Mouse (Mus musculus) embryonic facial prominence, embryonic 12.5 days (tissue): ENCODE data around the gene Nxph3. TPM values are rescaled to one million over a fixed set of nuclear protein-coding genes. Genes with fewer than 3 reads are reported as not detected.

Source experiments
- ATAC-seq: fragments of 200-750 bp; cut with Nextera tagmentation; 2 replicates; pipeline ENCODE4 v1.8.0; 2017; ENCODE audit not compliant: insufficient number of reproducible peaks, insufficient read depth, low FRiP score, low TSS enrichment
- H3K27ac ChIP-seq: fragments of 300-500 bp; sonication (generic); 2 replicates; pipeline ENCODE4 v1.5.1; 2016; ENCODE audit warnings: mild to moderate bottlenecking
- H3K27me3 ChIP-seq: fragments of 300-500 bp; sonication (generic); 2 replicates; pipeline ENCODE4 v1.6.1; 2016; ENCODE audit warnings: mild to moderate bottlenecking, moderate library complexity
- H3K36me3 ChIP-seq: fragments of 300-500 bp; sonication (generic); 2 replicates; pipeline ENCODE4 v1.6.1; 2016; ENCODE audit warnings: mild to moderate bottlenecking
- H3K4me1 ChIP-seq: fragments of 300-500 bp; sonication (generic); 2 replicates; pipeline ENCODE4 v1.6.1; 2016
- H3K4me2 ChIP-seq: fragments of 300-500 bp; sonication (generic); replicated peaks from 2 replicates; pipeline ENCODE4 v1.6.1; 2016; ENCODE audit warnings: mild to moderate bottlenecking, moderate library complexity
- H3K4me3 ChIP-seq: fragments of 300-500 bp; sonication (generic); 2 replicates; pipeline ENCODE4 v1.5.1; 2016; ENCODE audit warnings: mild to moderate bottlenecking
- H3K9ac ChIP-seq: fragments of 300-500 bp; sonication (generic); 2 replicates; pipeline ENCODE4 v1.6.1; 2016; ENCODE audit warnings: mild to moderate bottlenecking, moderate library complexity
- H3K9me3 ChIP-seq: fragments of 300-500 bp; sonication (generic); 2 replicates; pipeline ENCODE4 v1.6.1; 2016; ENCODE audit warnings: mild to moderate bottlenecking, moderate library complexity
- WGBS: fragments of 180-500 bp; shearing (Covaris S2); methylation state at CpG from one replicate; pipeline ENCODE4 v1.1.7; 2016; 5-methylcytosine and 5-hydroxymethylcytosine counted together
- polyA plus RNA-seq: library from polyadenylated mRNA; unstranded; fragments of >200 nt; fragmentation: Nextera tagmentation; extraction: Ambion mirVana; gene quantifications from 2 replicates; pipeline ENCODE4 v1.2.1, GENCODE M21; 2016

The Nxph3 gene
- polyA plus RNA-seq, result 1.3 and 1.8 TPM in 2 replicates

DNA sequence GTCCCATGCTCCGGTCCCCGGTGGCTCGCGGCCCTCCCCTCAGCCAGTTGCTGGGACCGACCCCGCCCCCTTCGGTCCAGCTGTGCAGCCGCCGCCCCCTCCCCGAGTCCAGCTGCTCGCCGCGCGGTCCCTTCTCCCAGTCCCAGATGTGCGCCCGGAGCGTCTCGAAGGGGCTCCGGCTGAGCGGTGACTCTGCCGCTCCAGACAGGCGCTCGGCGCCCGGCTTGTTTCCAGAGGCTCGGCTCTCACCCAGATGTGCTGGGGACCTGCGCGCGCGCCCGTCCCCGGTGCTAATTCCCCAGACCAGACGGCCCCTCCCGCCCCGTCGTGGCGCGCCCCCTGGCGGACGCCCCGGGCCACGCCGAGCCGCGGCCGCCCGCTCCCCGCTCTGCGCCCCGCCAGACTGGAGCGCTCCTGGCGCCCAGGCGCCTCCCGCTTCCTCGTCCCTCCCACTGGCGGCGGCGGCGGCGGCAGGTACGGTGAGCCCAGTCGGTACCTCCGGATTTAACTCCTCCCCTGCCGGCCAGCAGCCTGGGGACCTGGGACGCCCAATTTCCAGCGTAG, at the start of gene Nxph3:
Nxph3 (minus strand) TSS at position 273 of the 564 bp plus-strand sequence.
- H3K36me3 ChIP-seq, result no peaks in the 10 kb centered on the region

DNA sequence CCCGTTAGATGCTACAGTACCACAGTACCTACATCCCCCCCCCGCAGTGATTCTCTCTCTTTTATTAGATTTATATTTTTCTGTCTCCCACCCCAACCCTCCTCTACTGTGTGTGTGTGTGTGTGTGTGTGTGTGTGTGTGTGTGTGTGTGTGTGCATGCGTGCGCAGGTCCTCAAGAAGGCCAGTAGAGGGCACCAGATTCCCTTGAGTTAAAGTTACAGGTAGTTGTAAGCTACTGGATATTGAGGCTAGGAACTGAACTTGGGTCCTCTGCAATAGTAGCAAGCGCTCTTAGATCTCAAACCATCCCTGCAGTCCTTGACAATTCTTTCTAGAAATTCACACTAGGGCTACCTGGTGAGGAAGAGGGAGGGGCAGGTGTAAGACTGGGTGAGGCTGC, 49.5 kb upstream of the Nxph3 start:
- no peak overlapping the region for H3K27ac ChIP-seq
- WGBS, result 94% methylated on average over 5 of the region's 5 CpGs
- H3K9ac ChIP-seq, result no peak overlapping the region
- no peaks in the 10 kb centered on the region for H3K36me3 ChIP-seq
- no peak overlapping the region for H3K4me2 ChIP-seq
- 0 out of 2 replicates have a peak, but pooled peaks cover 4% of the 10 kb centered on the region for H3K9me3 ChIP-seq
- no peaks in the 10 kb centered on the region for H3K27me3 ChIP-seq
- H3K4me3 ChIP-seq, result no peak overlapping the region
- no peak for ATAC-seq
- H3K4me1 ChIP-seq, result peaks cover 29% of the 10 kb centered on the region

More for the DNA sequence above, at the start of gene Nxph3:
- peak within 1 kb of the TSS; percentile 62 for H3K4me3 ChIP-seq
- H3K27me3 ChIP-seq, result peaks cover 36% of the 10 kb centered on the region
- peaks cover 35% of the 10 kb centered on the region for H3K4me1 ChIP-seq
- H3K27ac ChIP-seq, result no peak within 1 kb of the TSS
- no peaks in the 10 kb centered on the region for H3K9me3 ChIP-seq
- H3K4me2 ChIP-seq, result peak within 1 kb of the TSS; percentile 99
- peak within 1 kb of the TSS; percentile 55 for H3K9ac ChIP-seq
- WGBS, result 1% methylated on average over 45 of the region's 66 CpGs
- ATAC-seq, result peak; percentile 24; the same call in 1 of the 2 replicates

DNA sequence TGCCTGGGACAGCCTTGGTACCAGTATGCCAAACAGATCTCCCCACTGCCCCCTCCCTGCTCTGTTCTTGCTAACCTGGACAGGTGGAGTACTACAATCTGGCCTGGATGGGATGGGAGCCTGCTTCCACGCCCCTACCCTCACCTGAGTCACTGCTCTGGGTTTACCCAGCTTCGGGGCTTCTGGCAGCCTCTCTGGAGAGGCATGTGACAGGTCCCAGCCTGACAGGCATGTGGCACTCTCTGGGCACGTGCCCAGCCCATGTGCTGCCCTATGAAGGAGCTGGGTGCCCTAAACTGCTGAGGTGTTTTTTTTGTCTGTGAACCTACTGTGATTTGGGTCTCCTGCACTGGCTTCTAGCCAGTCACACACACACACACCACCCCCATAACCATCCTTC, 46.4 kb upstream of the Nxph3 start:
- Histone ChIP-seq H3K36me3 (no peaks in the 10 kb centered on the region), H3K4me2 (no peak overlapping the region), H3K4me1 (peaks cover 14% of the 10 kb centered on the region; the same call in 1 of the 2 replicates), H3K9me3 (0 out of 2 replicates have a peak, but pooled peaks cover 4% of the 10 kb centered on the region), H3K27ac (no peak overlapping the region), H3K4me3 (no peak overlapping the region), H3K27me3 (no peaks in the 10 kb centered on the region), H3K9ac (no peak overlapping the region)
- no peak for ATAC-seq
- WGBS, result 58% methylated on average over 3 of the region's 3 CpGs

DNA sequence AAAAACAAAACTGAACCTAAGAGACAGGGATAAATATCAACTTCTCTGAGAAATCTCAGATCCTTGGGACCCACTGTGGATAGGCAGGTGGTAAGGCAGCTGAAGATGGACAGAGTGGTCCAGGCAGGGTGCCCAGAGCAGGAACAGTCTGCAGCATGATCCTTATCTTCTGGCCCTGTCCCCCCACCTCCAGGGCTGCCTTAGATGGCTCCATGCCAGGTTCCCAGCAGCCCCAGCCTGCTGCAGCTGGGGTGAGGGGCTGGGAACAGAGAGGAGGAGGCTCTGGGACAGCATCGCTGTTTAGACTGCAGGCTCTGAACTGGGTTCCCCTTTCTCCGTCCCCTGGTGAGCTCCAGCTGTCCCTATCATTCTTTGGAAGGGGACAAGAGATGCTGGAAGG, 45.4 kb upstream of the Nxph3 start:
- Histone ChIP-seq H3K4me2 (no peak overlapping the region), H3K9ac (no peak overlapping the region), H3K9me3 (0 out of 2 replicates have a peak, but pooled peaks cover 4% of the 10 kb centered on the region), H3K4me3 (no peak overlapping the region), H3K27ac (no peak overlapping the region), H3K36me3 (no peaks in the 10 kb centered on the region), H3K4me1 (peaks cover 16% of the 10 kb centered on the region; the same call in 1 of the 2 replicates), H3K27me3 (no peaks in the 10 kb centered on the region)
- ATAC-seq, result no peak
- 69% methylated on average over 2 of the region's 2 CpGs for WGBS

DNA sequence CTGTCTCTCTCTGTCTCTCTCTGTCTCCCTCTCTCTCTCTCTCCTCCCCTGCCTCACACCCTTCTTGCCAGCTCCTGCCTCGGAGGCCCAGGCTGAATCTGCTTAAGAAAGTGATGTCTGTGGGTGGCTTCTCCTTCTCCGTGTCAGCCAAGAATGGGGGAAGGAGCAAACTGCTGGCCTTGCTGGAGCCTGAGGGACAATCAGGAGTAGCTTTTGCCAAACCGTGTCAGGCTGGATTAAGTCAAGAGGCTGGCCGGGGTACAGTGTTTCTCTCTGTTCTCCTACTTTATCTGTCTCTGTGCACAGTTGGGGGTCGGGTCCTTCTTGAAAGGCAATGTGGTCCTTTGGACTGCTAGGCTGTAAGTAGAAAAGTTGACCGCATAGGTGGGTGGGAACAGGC, 43.3 kb upstream of the Nxph3 start:
- ATAC-seq, result no peak
- Histone ChIP-seq H3K4me3 (no peak overlapping the region), H3K9ac (no peak overlapping the region), H3K9me3 (no peaks in the 10 kb centered on the region), H3K27ac (no peak overlapping the region), H3K4me1 (peaks cover 16% of the 10 kb centered on the region; the same call in 1 of the 2 replicates), H3K36me3 (no peaks in the 10 kb centered on the region), H3K4me2 (no peak overlapping the region), H3K27me3 (no peaks in the 10 kb centered on the region)
- WGBS, result 24% methylated on average over 6 of the region's 6 CpGs

DNA sequence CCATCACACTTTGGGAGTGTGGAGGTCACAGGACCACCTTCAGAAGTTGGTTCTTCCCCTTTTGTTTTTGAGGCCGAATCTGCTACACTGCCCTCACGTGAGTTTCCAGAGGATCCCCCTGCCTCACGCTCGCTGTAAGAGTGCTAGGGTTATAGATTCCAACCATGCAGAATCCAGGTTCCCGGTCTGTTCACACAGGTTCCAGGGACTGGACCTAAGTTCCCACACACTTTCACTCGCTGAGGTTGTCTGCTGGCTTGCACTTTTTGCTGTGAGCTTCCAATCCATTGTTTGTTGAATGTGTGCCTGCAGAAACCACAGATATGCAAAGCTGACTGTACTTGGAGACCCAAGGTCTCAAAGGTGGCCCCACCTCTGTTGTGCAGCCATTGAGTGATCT, 42.7 kb upstream of the Nxph3 start:
- no peak overlapping the region for H3K27ac ChIP-seq
- no peaks in the 10 kb centered on the region for H3K36me3 ChIP-seq
- no peaks in the 10 kb centered on the region for H3K27me3 ChIP-seq
- H3K4me2 ChIP-seq, result no peak overlapping the region
- no peak overlapping the region for H3K4me3 ChIP-seq
- H3K9me3 ChIP-seq, result no peaks in the 10 kb centered on the region
- ATAC-seq, result no peak
- WGBS, result 79% methylated on average over 6 of the region's 6 CpGs
- H3K9ac ChIP-seq, result no peak overlapping the region
- peaks cover 16% of the 10 kb centered on the region; the same call in 1 of the 2 replicates for H3K4me1 ChIP-seq

DNA sequence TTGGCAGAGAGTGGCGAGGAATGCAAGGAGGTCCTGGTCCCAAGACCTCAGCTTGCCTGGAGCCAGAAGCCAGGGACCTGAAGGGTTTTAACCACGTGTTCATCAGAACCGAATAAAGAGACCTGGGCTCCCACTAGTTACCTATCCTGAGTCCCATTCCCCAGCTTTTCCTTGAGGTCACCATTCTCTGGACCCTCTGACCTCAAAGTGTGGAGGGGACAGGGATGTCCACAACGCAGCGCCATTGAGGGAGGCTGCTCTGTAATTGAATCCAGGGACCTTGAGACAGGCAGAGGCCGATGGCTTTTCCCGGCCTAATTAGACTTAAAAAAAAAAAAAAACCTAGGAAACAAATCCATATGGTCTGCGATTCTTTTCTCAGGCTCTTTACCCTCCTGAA, 40.9 kb upstream of the Nxph3 start:
- no peak for ATAC-seq
- Histone ChIP-seq H3K27me3 (no peaks in the 10 kb centered on the region), H3K36me3 (no peaks in the 10 kb centered on the region), H3K4me3 (no peak overlapping the region), H3K4me2 (0 out of 2 replicates have a peak overlapping the region, but pooled peaks have one; percentile 5), H3K27ac (peak overlapping the region; percentile 41; the same call in 1 of the 2 replicates), H3K9ac (no peak overlapping the region), H3K9me3 (no peaks in the 10 kb centered on the region), H3K4me1 (peaks cover 16% of the 10 kb centered on the region; the same call in 1 of the 2 replicates)
- 19% methylated on average over 8 of the region's 8 CpGs for WGBS

DNA sequence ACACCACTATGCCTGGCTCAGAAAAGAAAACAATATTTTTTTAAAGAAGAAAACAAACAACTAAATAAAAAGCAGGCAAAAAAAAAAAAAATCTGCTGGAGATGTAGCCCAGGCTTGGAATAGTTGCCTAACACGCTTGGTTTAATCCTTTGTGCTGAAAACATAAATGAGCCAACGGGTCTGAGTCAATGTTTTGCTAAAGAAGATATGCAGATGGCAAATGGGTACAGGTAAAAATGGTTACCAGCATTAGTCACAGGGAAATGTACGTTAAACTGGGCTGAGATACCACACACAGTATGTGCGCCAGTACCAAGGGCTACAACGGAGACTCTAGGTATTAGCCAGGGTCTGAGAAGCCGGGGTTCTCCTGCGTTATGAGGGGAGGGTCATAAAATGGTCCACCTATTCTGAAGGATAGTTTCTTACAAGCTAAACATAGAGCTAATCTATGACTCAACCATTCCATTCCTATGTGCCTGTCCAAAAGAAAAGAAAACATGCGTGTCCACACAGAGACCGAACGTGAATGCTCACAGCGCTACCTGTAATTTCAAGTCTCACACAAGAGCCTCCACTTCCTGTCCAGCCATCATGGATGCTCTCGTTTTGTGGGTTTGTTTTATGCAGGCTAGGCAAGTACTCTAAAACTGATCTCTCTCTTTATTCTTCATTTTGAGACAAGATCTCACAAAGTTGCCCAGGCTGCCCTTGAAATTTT, 36.1 kb upstream of the Nxph3 start:
- Histone ChIP-seq H3K9me3 (no peaks in the 10 kb centered on the region), H3K9ac (no peak overlapping the region), H3K4me1 (peaks cover 5% of the 10 kb centered on the region; the same call in 1 of the 2 replicates), H3K27ac (no peak overlapping the region), H3K36me3 (no peaks in the 10 kb centered on the region), H3K27me3 (no peaks in the 10 kb centered on the region), H3K4me3 (no peak overlapping the region), H3K4me2 (no peak overlapping the region)
- ATAC-seq, result no peak
- WGBS, result 83% methylated on average over 12 of the region's 12 CpGs

DNA sequence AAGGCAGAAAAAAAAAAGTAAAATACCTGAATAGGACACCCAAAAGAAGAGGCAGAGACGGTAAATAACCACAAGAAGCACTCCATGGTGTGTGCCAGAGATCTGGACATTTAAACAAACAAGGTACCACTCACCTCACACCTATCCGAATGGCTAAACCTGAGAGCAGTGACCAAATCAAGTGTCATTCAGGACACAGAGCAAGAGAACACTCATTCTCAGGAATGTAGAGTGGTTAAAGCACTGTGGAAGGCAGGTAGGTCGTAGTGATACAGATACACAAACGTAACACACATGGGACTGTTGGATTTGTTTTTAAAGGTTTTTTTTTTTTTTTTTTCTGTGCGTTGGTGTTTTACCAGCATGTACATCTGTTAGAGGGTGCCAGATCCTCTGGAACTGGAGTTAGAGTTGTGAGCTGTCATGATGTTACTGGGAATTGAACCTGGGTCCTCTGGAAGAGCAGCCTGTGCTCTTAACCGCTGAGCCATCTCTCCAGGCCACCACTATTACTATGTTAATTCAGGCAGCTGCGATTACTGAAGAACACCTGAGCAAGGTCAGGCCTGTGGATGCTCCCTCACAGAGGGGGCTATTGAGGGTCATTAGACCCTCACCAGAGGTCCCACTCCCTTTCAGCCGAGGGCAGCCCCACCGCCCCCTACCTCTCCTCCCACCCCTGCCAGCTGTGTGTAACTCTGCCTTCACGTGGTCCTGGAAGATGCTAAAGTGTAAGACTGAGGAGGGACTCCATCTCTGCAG, 31.8 kb upstream of the Nxph3 start:
- WGBS, result 68% methylated on average over 10 of the region's 10 CpGs
- Histone ChIP-seq H3K27ac (no peak overlapping the region), H3K27me3 (no peaks in the 10 kb centered on the region), H3K4me2 (no peak overlapping the region), H3K4me1 (peaks cover 13% of the 10 kb centered on the region), H3K4me3 (no peak overlapping the region), H3K9me3 (no peaks in the 10 kb centered on the region), H3K36me3 (no peaks in the 10 kb centered on the region), H3K9ac (no peak overlapping the region)
- ATAC-seq, result no peak

DNA sequence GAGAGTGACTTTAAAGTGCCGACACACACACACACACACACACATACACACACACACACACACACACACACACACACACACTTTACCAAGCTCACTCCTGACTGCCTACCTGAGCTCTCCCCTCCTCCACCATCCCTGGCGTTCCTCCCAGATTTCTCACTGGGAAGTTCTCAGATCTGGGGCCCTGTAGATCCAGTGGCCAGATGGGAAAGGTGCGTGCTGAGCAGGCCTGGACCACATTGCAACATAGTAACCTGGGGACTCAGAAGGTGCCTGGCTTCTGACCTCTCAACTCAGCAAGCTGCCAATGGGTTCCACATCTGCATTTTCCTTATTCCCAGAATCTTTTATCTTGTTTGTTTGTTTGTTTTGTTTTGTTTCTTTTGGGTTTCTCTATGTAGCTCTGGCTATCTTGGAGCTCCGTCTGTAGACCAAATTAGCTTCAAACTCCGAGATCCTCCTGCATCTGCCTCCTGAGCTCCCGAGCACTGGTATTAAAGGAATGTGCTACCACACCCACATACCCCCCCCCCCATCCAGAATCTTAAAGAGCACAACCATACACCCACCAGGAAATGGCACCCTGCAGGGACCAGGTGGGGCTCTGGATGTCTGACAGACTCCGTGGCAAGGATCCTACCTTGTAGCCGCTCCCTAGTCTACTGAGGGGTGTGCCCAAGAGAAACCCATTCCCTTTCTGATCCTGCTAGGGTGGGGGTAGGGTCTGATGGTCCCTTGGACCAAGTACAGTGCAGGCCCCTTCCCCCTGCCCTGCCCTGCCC, 30.4 kb upstream of the Nxph3 start:
- Histone ChIP-seq H3K4me3 (no peak overlapping the region), H3K4me1 (peaks cover 28% of the 10 kb centered on the region), H3K9ac (no peak overlapping the region), H3K27ac (no peak overlapping the region), H3K4me2 (no peak overlapping the region), H3K9me3 (no peaks in the 10 kb centered on the region), H3K27me3 (no peaks in the 10 kb centered on the region), H3K36me3 (no peaks in the 10 kb centered on the region)
- no peak for ATAC-seq
- 86% methylated on average over 8 of the region's 8 CpGs for WGBS
